Mouse (Mus musculus): Measurements from ENCODE around the gene Pitpnm3.

Gene Pitpnm3

DNA sequence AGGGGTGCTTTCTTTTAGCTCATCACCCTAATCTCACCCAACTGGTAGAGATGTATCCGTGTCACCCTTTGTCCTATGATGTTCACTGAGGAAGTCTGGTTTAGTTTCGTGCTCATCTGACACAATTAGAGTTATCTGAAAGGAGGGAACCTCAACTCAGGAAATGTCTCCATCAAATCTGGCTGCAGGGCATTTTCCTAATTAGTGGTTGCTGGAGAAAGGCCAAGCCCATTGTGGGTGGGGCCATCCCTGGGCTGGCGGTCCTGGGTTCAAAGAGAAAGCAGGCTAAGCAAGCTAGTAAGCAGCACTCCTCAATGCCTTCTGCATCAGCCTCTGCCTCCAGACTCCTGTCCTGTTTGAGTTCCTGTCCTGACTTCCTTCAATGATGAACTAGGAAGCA is 83.4 kb downstream of the Pitpnm3 start:
- DNase-seq (ENCODE audit: extremely low read depth, insufficient read length, low spot score) = no peak

DNA sequence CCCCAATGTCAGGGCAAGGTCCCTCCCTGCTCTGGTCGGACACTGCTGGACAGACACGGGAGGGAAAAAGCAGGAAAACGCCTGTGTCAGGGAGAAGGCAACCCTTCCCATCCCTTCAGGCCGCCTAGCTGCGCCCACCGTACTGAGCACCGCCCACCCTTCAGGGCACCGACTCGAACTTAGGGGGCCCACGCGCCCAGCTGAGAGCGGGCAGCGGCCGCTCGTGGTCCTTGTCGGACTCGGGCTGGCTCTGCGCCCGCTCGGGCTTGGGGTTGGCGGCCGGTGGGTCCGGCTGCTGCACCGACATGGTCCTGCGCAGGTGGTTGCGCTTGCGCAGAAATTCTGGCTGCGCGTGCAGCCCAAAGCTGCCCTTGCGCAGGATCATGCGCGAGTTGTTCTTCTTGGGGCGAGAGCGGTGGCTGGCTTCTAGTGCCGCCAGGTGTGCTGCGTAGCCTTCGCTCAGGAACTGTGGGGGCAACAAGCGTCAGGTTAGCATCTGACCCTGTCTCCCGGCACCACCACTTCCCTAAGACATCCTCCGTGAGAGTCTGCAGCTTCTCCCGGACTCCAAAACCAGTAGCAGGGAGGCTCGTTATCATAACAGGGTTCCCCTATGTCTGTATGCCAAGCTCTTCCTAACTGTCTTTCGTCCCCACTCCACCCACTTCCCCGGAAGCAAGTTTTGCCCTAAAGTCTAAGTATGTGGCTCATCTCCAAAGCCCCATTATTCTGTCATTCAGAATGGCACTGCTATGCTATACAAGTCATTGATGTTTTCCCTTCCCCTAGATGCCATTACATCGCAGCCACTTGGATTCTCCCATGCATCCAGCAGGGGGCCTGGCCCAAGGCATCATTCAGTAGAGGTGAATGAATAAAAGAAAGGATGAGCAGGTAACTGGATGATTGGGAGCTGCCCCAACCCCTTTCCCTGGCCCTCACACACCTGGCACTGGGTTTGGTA is 84.4 kb downstream of the Pitpnm3 start:
- no peak for DNase-seq (ENCODE audit: extremely low read depth, insufficient read length, low spot score)

DNA sequence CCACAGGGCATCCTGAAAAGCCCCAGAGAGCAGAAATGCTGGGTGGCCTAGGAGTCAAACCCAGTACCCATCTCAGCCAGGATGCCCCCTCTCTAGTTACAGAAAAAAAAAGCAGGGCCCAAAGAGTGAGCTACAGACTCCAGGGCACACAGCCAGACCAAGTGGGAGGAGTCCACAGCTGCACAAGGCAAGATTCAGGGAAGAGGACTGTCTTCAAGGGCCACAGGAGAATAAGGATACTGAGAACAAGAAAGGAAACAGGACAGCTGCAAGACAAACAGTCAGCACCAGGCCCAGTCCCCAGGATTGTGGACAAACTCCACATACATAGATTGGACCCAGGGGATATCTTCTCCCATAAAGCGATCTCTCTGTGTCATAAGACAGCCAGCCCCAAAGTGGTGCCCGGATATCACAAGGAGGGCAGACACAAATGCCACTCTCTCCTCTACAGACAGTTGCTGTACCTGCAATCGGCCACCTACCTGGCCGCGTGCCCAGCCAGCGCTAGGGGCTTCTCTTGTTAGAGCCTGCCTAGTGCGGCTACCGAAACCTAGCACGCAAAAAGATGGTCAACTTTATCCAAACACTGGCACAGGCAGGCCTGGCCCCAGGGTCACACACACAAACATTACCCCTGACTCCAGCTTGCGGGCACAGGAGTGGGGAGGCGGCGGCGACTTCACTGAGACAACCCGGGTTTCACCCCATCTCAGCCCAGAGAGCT is 85.2 kb downstream of the Pitpnm3 start:
- no peak for DNase-seq (ENCODE audit: extremely low read depth, insufficient read length, low spot score)

- peak; percentile 45 for DNase-seq (ENCODE audit: extremely low read depth, insufficient read length, low spot score)
These were observed 86.3 kb downstream of the Pitpnm3 start for GRCm38 (mm10) chr11:72049171-72049759.

- DNase-seq (ENCODE audit: extremely low read depth, insufficient read length, low spot score) = no peak
These were observed 86.8 kb downstream of the Pitpnm3 start for GRCm38 (mm10) chr11:72048730-72049129.

DNA sequence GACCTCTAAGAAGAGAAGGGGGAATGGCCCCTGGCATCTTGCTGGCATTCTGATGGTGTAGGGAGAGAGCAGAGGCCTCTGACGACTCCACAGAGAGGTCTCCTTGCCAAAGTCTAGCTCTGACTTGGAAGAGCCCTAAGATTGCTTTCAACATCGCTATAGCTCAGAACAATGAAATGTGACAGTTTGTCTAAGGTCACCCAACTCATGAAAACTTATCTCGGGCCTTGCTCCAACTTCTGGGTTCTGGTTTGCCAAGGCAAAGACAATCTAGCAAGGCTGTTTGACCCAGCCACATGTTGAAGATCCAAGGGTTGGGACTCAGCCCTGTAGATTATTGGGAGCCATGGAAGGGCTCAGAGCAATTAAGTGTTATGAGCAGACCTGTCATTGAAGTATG is 91.3 kb downstream of the Pitpnm3 start:
- DNase-seq (ENCODE audit: extremely low read depth, insufficient read length, low spot score) = no peak

DNA sequence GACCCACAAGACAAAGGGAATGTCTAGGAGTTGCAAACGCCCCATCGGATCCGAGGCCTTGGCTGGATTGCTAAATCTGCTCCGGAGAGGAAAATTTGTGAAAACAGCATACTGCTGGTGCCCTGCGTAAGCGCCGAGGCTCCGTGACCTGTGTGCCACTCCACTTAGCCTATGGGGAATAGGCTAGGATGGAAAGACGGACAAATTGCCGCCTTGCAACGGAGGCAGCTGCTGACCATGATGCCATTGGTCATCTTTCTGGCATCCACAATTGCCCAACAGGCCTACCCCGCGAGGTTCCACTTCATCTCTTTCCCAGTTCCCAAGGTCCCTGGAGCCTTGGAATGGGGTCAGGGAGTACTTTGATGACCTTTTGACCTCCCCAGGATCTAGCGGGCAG is 92.9 kb downstream of the Pitpnm3 start:
- DNase-seq (ENCODE audit: extremely low read depth, insufficient read length, low spot score) = no peak

GRCm38 (mm10) chr11:72041768-72042607 is 93.6 kb downstream of the Pitpnm3 start, which contains the start of gene Pimreg:
Gene Pimreg (plus strand): TSS chr11:72042032.
- DNase-seq (ENCODE audit: extremely low read depth, insufficient read length, low spot score) = peak; percentile 94

GRCm38 (mm10) chr11:72041290-72041767 is 94.2 kb downstream of the Pitpnm3 start:
- no peak for DNase-seq (ENCODE audit: extremely low read depth, insufficient read length, low spot score)

GRCm38 (mm10) chr11:72039599-72040386 is 95.8 kb downstream of the Pitpnm3 start:
- no peak for DNase-seq (ENCODE audit: extremely low read depth, insufficient read length, low spot score)

- no peak for DNase-seq (ENCODE audit: extremely low read depth, insufficient read length, low spot score)
These were observed 97.6 kb downstream of the Pitpnm3 start for GRCm38 (mm10) chr11:72037996-72038395.

GRCm38 (mm10) chr11:72037409-72037808 is 98.2 kb downstream of the Pitpnm3 start, which contains the start of gene Aipl1:
Gene Aipl1 (minus strand): TSS chr11:72037509.
- no peak for DNase-seq (ENCODE audit: extremely low read depth, insufficient read length, low spot score)

GRCm38 (mm10) chr11:72032589-72032988 is 103.0 kb downstream of the Pitpnm3 start:
- DNase-seq (ENCODE audit: extremely low read depth, insufficient read length, low spot score) = no peak

GRCm38 (mm10) chr11:72032091-72032490 is 103.5 kb downstream of the Pitpnm3 start:
- no peak for DNase-seq (ENCODE audit: extremely low read depth, insufficient read length, low spot score)

DNA sequence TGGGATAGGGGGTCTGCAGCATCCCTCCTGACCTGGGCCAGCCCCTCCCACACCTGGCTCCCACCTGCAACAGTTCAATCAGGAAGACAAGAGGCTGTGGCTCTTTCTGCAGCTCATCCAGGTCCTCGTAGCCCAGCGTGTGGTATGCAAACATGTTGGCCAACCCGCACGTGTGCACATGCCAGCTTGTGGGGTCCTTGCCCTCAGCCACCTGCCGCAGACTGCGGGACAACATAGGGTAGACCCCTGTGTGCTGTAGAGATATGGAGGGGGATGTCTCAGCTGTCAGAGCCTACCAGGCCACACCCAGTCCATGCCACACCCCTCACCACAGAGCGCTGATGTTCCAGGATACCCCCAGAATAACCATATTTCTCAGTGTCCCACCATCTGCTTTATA is 104.2 kb downstream of the Pitpnm3 start:
- no peak for DNase-seq (ENCODE audit: extremely low read depth, insufficient read length, low spot score)

- no peak for DNase-seq (ENCODE audit: extremely low read depth, insufficient read length, low spot score)
These were observed 106.4 kb downstream of the Pitpnm3 start for GRCm38 (mm10) chr11:72029143-72029542.

- no peak for DNase-seq (ENCODE audit: extremely low read depth, insufficient read length, low spot score)
These were observed 107.7 kb downstream of the Pitpnm3 start for GRCm38 (mm10) chr11:72027836-72028235.

DNA sequence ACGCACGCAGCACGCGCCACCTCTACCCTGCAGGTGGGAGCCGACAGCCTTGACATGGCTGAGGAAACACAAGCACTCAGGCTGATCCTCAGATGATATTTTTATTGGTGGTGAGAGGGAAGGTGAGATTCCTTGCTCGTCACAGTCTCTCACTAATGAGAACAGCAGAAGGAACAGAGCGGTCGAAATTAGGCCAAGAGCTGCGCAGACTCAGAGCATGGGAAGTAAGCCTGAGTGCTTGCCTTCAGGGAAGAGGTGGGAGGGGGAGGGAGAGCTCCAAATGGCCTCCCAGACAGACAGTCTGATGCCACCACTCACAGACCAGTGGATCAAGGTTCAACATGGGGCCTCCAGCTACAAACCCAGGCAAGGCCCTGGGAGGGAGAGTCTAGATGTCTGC is 109.1 kb downstream of the Pitpnm3 start:
- no peak for DNase-seq (ENCODE audit: extremely low read depth, insufficient read length, low spot score)

DNA sequence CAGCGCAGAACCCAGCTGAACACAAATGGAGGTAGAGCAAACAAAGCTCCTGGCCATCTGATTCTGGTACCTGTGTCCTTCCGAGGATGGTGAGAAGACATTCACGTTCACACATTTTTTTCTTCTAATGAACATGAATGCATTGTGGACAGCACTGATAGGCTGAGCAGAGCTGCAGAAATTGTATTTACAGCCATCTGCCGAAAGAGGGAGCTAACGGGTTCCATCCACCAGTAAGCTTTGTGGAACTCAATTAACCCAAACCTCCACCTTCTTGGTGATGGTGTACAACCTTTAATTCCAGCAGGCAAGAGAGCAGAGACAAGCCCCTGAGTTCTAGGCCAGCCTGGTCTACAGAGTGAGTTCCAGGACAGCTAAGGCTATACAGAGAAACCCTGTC is 109.7 kb downstream of the Pitpnm3 start:
- no peak for DNase-seq (ENCODE audit: extremely low read depth, insufficient read length, low spot score)

Measured in 3134 (cell line).